Mouse (Mus musculus) left cerebral cortex, postnatal 36 days (tissue): ENCODE measurements at regions not wholly inside any gene's neighbourhood (a gene's known extent, or its start where the extent isn't known, plus 50 kb on each side); places are given as distances from the start of the nearest gene placed in this dataset.

ENCODE experiments used
- DNase-seq, 2 experiments: peaks; one replicate each; pipeline ENCODE4 v3.0.0; 2021 to 2022; ENCODE audit warnings: low spot score in 2 of 2, mixed read lengths in 1 of 2
- intact Hi-C: fragments of 180-260 bp; cut with DNase I; formaldehyde crosslinking; loops from one replicate; pipeline ENCODE4 v1.15.1; 2025

DNA sequence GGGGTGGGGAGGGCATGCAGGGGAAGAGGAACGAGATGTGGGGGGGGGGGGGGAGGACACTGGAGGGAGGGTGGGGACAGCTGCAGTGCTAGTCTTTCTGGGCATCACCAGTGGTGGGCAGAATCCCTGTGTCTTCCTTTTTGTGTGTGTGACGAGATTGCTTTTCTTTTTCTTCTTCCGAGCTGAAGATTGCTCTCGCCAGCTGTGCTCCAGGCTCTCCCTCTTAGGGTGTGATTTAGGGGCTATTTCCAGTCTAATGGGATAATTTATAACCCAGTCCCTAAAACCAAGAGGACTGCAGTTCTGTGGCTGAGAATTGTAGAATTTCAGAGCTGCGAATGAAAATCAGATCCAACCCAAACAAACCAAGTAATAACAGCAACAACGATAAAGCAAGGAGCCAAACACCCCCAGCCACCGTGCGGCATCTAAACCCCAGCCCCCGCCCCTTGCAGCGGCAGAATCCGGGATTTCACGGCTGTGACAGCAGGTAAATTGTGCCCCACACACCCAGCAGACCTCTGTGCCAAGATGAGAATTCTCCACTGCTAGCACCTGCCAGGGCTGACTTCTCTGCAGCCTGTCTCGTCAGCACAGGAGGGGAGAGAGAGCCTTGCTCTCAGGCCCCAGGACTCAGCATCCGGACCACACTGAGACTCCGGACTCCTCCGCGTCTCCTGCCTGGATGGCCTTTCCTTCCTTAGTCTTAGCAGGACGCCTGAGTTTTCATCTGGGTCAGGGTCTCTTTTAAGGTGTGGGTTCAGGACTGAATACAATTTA lies 104.3 kb downstream of the Rpl14 start:
- intact Hi-C loops = no loop called here
- no peak for DNase-seq

DNA sequence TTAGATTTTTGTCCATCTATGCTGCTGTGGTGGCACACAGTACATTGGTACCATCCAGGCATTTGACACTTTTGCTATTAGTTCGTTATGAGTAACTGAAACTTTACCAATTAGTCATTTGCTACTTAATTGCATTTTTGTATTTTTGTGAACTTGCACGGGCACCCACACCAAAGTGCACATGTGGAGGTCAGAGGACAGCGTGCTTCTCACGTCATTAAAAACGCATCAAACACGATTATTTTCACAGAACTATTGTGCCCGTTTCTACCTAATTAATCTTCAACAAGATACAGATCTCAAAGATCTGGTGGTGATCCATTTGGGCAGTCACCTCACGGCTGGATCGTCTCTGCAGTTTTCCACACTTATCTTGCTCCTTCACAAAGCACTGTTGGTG lies 105.1 kb downstream of the Rpl14 start:
- intact Hi-C loops = no loop called here

DNA sequence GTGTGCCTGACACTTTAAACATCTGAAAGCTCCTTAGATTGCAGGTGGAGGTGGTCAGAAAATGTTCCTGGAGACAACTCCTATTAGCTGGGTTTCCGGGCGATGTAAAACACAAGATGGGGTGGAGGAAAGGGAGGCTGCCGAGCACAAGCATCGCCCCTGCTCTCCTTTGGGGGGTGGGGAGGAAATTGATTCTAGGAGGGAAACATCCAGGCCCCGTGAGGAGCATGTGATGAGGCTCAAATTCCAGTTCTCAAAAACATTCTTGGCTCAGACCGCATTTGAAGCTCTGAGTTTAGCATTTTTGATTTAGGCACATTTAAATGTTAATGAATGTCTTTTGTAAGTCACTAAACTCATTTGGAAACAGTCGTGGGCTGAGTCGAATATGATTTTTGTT lies 105.5 kb downstream of the Rpl14 start:
- DNase-seq = no peak
- intact Hi-C loops = no loop called here

More for the DNA sequence above, 105.1 kb downstream of the Rpl14 start:
- DNase-seq = no peak

DNA sequence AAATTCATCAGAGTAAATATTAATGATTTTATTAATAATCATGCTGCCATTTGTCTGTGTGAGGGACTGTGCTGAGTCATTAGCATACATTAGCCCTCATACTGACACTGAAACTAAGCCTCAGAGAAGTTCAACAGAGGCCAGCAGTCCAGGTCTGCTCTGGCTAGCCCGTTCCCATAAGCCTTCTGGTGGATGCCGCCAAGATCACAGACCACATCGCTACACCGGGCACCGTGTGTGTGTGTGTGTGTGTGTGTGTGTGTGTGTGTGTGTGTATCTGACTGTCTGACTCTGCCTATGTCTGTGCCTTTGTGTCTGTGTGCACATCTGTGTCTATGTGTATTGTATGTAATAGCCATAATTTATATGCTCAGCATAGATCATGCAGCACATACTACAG lies 106.0 kb downstream of the Rpl14 start:
- DNase-seq = no peak
- intact Hi-C loops = no loop called here

GRCm38 (mm10) chr9:120679822-120680426 lies 108.7 kb downstream of the Rpl14 start:
- intact Hi-C loops = no loop called here
- DNase-seq = no peak

DNA sequence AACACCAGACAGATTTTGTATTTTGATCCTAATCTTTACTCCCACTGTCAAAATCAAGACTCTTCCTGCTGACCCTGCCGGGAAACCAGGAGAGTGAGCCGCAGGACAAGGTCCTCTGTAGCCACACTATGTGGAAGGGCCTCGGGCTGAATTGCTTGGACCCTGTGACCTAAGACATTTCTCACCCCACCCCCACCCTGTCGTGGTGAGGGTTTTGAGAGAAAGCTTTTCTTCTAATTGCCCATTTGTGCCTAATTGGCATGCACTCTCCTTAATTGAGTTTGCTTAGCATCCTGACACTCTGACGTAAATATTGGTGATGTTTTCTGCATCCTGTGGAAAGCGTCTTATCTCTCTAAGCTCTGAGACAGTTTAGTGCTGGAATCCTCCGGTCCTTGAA lies 110.2 kb downstream of the Rpl14 start:
- no peak for DNase-seq
- intact Hi-C loops = no loop called here

DNA sequence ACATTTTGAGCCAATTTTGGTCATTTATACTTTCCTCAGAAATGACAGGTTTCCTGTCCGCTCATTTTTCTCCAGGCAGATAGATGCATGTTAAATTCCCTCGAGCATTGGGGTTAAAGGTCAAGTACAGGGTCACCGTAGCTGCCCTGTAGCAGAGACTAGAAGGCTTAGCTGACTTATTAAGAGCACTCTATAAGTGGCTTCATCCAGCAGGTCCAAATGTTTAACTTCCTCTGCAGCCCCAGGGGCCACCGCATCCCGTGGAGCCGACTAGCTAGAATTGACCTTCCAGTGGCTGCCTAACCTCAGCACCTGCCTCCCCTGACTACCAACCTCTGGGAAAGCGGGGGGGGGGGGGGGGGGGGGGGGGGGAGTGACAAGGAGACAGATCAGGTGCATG lies 114.7 kb downstream of the Rpl14 start:
- intact Hi-C loops = no loop called here

DNA sequence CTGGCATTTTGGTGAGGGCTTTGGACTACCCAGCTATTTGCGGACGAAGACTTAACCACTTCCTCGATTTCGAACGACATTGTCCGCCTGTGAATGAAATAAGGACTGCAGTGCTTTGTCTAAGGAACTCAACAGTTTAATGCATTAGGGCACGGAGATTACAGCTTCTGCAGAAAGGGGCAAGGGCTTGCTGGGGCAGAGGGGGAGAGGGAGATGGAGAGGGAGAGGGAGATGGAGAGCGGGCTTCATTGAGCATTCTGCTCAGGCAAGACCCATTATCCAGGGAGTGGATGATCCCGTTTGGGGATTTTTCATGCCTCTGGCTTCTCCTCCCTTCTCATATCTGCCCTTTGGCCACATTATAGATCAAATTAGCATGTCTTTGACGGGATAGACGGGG lies 117.8 kb downstream of the Rpl14 start:
- no peak for DNase-seq

More for the DNA sequence above, 114.7 kb downstream of the Rpl14 start:
- no peak for DNase-seq

DNA sequence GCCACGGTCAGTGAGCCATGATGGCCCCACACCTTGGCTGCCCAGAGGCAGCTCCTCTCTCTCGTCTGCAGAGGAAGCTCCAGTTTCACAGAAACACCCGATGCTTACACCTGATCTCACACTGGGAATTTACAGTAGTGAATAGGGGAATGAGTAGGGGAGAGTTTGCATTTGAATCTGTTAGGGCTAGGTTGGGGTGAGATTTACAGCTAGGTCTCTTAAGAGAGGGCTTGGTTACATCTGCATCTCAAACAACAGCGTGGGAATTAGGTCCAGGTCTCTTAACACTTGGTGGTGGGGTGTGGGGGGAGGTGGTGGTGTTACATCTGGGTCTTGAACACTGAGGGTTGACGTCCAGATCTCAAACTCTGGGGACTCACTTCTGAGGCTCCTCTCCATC lies 119.3 kb downstream of the Rpl14 start:
- no peak for DNase-seq
- intact Hi-C loops = no loop called here

More for the DNA sequence above, 117.8 kb downstream of the Rpl14 start:
- intact Hi-C loops = no loop called here

GRCm38 (mm10) chr9:120690961-120691941 lies 120.0 kb downstream of the Rpl14 start:
- DNase-seq = peak; percentile 63 to 73
- intact Hi-C loops = no loop called here

- intact Hi-C loops = no loop called here
- peak; percentile 32 to 38 for DNase-seq
These were observed 120.7 kb downstream of the Rpl14 start for GRCm38 (mm10) chr9:120691971-120692401.

GRCm38 (mm10) chr9:120694457-120694856 lies 123.2 kb downstream of the Rpl14 start:
- DNase-seq = no peak
- intact Hi-C loops = no loop called here

DNA sequence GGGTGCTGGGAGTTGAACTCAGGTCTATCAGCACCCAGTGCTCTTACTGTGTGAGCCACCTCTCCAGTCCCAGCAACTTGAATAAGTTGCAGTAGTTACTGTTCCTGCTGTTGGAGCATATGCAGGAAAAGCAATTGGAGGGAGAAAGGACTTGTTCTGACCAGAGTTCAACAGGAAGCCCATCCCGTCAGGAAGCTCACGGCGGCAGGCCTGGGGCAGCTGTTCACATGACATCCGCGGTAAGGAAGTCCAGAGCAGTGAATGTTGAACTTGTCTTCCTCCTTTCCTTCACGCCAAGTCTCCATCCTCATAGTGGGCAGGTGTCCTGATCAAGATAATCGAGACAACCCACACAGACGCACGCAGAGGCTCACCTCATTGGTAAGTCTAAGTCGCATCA lies 124.7 kb downstream of the Rpl14 start:
- DNase-seq = no peak
- intact Hi-C loops = no loop called here

- peak in 1 of 2 experiments; percentile 12 for DNase-seq
These were observed 126.5 kb downstream of the Rpl14 start for GRCm38 (mm10) chr9:120697749-120698148.

GRCm38 (mm10) chr9:120699781-120700180 lies 128.5 kb downstream of the Rpl14 start:
- no peak for DNase-seq
- intact Hi-C loops = no loop called here

More at GRCm38 (mm10) chr9:120697749-120698148, 126.5 kb downstream of the Rpl14 start:
- intact Hi-C loops = no loop called here

DNA sequence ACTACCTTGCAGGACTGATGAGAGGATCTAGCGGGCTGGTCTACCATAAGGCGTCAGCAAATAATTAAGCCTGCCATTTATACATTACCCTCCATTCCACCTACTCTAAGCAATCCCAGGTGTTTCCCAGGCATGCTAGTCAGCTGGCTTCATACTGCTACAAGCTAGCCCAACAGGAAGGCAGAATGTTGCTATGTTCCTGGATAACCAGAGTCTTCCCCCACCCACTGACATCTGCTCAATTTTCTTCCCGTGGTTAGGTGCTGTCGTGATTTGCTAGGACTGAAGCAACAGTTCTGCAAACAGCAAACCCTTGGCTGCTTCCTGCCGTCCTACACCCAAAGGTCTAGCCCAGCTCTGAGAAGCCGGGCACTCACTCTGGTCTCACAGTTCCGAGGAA lies 131.6 kb downstream of the Rpl14 start:
- intact Hi-C loops = no loop called here

GRCm38 (mm10) chr9:120703291-120703930 lies 132.2 kb downstream of the Rpl14 start:
- intact Hi-C loops = no loop called here
- no peak for DNase-seq

More for the DNA sequence above, 131.6 kb downstream of the Rpl14 start:
- DNase-seq = peak; percentile 38 to 42

- intact Hi-C loops = no loop called here
- DNase-seq = no peak
These were observed 135.4 kb downstream of the Rpl14 start for GRCm38 (mm10) chr9:120706562-120707198.

DNA sequence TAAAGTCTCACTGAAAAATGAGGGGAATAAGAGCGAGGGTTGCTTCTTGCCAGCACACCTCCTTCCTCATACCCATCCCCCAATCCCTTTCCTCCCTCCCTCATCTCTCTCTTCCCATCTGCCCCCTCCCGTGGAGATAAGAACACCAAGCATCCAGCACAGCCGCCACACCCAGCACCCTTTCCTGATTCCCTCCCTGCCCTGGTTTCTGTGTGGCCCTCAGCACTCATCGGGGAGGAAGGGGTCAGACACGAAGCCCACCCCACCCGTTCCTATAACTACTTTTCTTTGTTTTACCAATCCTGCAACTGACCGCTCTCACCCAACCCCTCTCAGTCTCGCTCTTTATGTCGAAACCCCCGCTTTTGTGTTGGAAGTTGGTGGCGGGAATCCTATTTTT lies 137.3 kb downstream of the Rpl14 start:
- intact Hi-C loops = no loop called here
- DNase-seq = no peak
